Mouse (Mus musculus) heart, postnatal 10 days (tissue): Measurements from ENCODE around the gene Vmn1r12. TPM values are rescaled to one million over a fixed set of nuclear protein-coding genes. Genes with fewer than 3 reads are reported as not detected.
"Not testable (repeated sequence)": the region's sequence is repeated elsewhere in the genome, so short reads cannot be mapped to it uniquely, and the experiment has no call there.

Source experiments
- DNase-seq, 2 experiments: peaks; one replicate each; pipeline ENCODE4 v3.0.0; 2021
- intact Hi-C: fragments of 180-260 bp; cut with DNase I; formaldehyde crosslinking; loops from one replicate; pipeline ENCODE4 v1.15.1; 2025
- total RNA-seq, 2 experiments: library from RNA; stranded (reverse); gene quantifications; 2 replicates each; pipeline ENCODE4 v1.2.3; 2021

Gene Vmn1r12
- not detected for total RNA-seq

DNA sequence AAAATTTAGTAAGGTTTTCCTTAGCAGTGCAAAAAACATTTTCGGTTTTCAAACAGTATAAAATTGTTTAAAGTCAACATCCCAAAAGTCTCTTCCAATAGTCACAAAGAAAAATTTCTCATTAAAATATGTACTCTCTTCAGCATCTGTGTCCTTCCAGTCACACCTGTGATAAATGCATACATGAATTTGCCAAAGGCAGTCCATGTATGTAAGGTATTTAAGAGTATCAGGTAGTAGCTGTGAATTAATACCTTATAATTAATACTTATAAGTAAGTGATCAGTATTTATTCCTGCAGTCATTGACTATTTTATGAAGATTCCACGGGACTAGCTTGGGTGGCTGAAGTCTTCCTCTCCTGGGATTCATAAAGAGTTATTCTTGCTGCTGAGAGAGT is at the start of gene Vmn1r12:
Gene Vmn1r12 (plus strand): TSS at position 301 of the 400 bp plus-strand sequence.
- intact Hi-C loops = no loop called here

DNA sequence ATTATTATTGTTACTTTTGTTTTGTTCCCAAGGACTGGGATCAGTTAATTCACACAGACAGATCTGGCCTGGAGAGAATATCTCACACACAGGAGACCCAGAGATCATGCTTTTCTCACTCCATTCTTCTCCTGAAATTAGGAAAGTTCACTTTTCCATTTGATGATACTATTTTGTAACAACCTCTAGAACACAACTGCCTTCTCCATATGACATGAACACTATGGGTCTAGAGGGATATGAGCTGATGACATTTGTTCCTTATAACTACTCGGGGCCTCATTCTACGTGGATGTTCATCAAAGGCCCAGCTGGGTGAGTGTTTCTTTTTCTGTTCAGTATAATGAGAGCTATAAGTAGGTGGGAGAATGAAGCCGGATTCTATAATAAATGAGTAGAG is 47.6 kb upstream of the Vmn1r12 start, which contains the start of gene Vmn1r10:
Gene Vmn1r10 (plus strand): TSS at position 301 of the 400 bp plus-strand sequence.
- no peak for DNase-seq
- intact Hi-C loops = no loop called here

More for the DNA sequence above, at the start of gene Vmn1r12:
- DNase-seq = no peak

DNA sequence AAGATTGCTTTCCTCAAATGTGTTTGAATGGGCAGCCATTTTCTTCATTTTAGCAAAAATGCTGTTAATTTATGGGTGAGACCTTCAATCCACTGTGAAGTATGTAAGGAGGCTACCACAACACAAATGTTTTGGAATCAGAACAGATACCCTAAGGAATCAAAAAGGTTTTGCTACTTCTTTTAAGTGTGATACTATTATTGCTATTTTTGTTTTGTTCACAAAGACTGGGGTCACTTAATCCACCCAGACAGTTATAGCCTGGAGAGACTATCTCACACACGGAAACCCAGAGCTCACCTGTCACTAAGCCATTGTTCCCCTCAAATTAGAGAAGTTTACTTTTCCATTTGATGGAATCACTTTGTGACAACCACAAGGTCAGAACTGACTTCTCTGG is 23.6 kb upstream of the Vmn1r12 start, which contains the start of gene Vmn1r11:
Gene Vmn1r11 (plus strand): TSS at position 301 of the 400 bp plus-strand sequence.
- no peak for DNase-seq
- intact Hi-C loops = no loop called here

DNA sequence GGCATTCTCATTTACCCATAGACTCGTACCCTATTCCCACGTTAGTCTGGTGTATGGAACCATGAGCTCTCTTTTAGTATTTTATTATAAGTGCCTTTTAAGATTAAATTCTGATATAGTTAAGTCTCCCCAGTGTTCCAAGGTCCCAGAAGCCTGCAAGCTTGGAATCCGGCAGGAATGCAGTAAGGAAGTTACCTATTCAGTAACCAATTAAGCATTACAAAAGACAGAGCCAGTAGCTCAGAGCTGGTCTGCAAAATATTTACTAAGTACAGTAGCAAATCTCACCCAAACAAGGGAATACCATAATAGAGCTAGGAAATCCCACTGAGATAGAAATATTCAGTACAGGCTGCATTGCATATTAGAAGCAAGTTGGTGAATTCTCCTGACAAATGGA is 33.3 kb downstream of the Vmn1r12 start:
- intact Hi-C loops, DNase-seq: not testable (repeated sequence)

DNA sequence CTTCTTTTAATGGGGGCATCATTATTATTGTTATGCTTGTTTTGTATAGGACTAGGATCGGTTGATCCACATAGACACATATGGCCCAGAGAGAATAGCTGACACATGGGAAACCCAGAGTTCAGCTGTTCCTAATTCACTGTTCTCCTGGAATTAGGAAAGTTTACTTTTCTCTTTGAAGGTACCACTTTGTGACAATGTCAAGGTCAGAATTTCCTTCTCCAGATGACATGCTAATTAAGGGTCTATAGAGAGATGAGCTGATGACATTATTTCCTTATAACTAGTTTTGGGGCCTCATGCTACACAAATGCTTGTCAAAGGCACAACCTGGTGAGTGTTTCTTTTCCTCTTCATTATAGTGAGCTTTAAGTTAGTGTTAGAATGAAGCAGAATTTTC is 46.3 kb downstream of the Vmn1r12 start, which contains the start of gene Vmn1r13:
Gene Vmn1r13 (plus strand): TSS at position 301 of the 400 bp plus-strand sequence.
- intact Hi-C loops = not testable (repeated sequence)

More for the DNA sequence above, 46.3 kb downstream of the Vmn1r12 start, which contains the start of gene Vmn1r13:
- DNase-seq = not testable (repeated sequence)

Other genes with a start within 250 kb of the Vmn1r12 start
- gene Nt5c3, start 233.0 kb upstream of the Vmn1r12 start, total RNA-seq = 10 to 100 TPM; 55.7 to 70.7 TPM
- under 1 TPM in 1 of 2 experiments, not detected in 1; 0.17 TPM for gene Vmn1r4, start 232.9 kb upstream of the Vmn1r12 start, total RNA-seq
- not detected for gene Vmn1r5, start 186.6 kb upstream of the Vmn1r12 start, total RNA-seq
- gene Vmn1r6, start 159.7 kb upstream of the Vmn1r12 start, total RNA-seq = not detected
- not detected for gene Vmn1r7, start 131.6 kb upstream of the Vmn1r12 start, total RNA-seq
- not detected for gene Vmn1r8, start 124.6 kb upstream of the Vmn1r12 start, total RNA-seq
- gene Vmn1r9, start 90.1 kb upstream of the Vmn1r12 start, total RNA-seq = not detected
- gene Vmn1r10, start 47.5 kb upstream of the Vmn1r12 start, total RNA-seq = not detected
- not detected for gene Vmn1r11, start 23.5 kb upstream of the Vmn1r12 start, total RNA-seq
- not detected for gene Vmn1r13, start 46.4 kb downstream of the Vmn1r12 start, total RNA-seq
- gene Vmn1r14, start 74.8 kb downstream of the Vmn1r12 start, total RNA-seq = not detected
- gene Vmn1r15, start 101.0 kb downstream of the Vmn1r12 start, total RNA-seq = not detected
- gene Vmn1r16, start 172.6 kb downstream of the Vmn1r12 start, total RNA-seq = not detected
- gene Vmn1r17, start 206.8 kb downstream of the Vmn1r12 start, total RNA-seq = not detected
- not detected for gene Vmn1r18, start 238.9 kb downstream of the Vmn1r12 start, total RNA-seq
- gene Vmn1r19, start 246.9 kb downstream of the Vmn1r12 start, total RNA-seq = not detected